Mouse (Mus musculus): ENCODE data around the gene Dkk3. TPM values are rescaled to one million over a fixed set of nuclear protein-coding genes. Genes with fewer than 3 reads are reported as not detected.
A peak's percentile ranks its signal among the peaks of the same experiment; 100 is the strongest.

Gene Dkk3
- polyA plus RNA-seq, 1 experiment from 2014 or later: 28.7 TPM

- WGBS: 96% methylated on average over 2 of the region's 2 CpGs
- peaks cover 60% of the 10 kb centered on the region for H3K36me3 ChIP-seq (replicated peaks)
Measured at GRCm38 (mm10) chr7:112086186-112086585, 72.7 kb downstream of the Dkk3 start.

GRCm38 (mm10) chr7:112085062-112085461 is 73.8 kb downstream of the Dkk3 start:
- H3K27me3 ChIP-seq: no peaks in the 10 kb centered on the region
- H3K27ac ChIP-seq: no peak overlapping the region
- H3K9ac ChIP-seq: no peak overlapping the region
- peaks cover 60% of the 10 kb centered on the region for H3K36me3 ChIP-seq (replicated peaks)
- H3K4me3 ChIP-seq (replicated peaks): no peak overlapping the region
- H3K9me3 ChIP-seq: no peaks in the 10 kb centered on the region
- ATAC-seq (ENCODE audit: low FRiP score): peak; percentile 63; the same call in 1 of the 2 replicates
- no peak overlapping the region for H3K4me2 ChIP-seq
- H3K4me1 ChIP-seq: no peaks in the 10 kb centered on the region
- 39% methylated on average over 4 of the region's 4 CpGs for WGBS

More at GRCm38 (mm10) chr7:112086186-112086585, 72.7 kb downstream of the Dkk3 start:
- H3K9me3 ChIP-seq: no peaks in the 10 kb centered on the region
- no peak overlapping the region for H3K4me2 ChIP-seq
- no peak overlapping the region for H3K9ac ChIP-seq
- H3K27ac ChIP-seq: no peak overlapping the region
- ATAC-seq (ENCODE audit: low FRiP score): no peak
- no peak overlapping the region for H3K4me3 ChIP-seq (replicated peaks)
- H3K4me1 ChIP-seq: no peaks in the 10 kb centered on the region
- H3K27me3 ChIP-seq: no peaks in the 10 kb centered on the region

- no peaks in the 10 kb centered on the region for H3K27me3 ChIP-seq
- H3K4me1 ChIP-seq: no peaks in the 10 kb centered on the region
- no peak for ATAC-seq (ENCODE audit: low FRiP score)
- H3K4me2 ChIP-seq: no peak overlapping the region
- WGBS: 85% methylated on average over 2 of the region's 2 CpGs
- no peak overlapping the region for H3K27ac ChIP-seq
- no peaks in the 10 kb centered on the region for H3K9me3 ChIP-seq
- peaks cover 55% of the 10 kb centered on the region for H3K36me3 ChIP-seq (replicated peaks)
- no peak overlapping the region for H3K9ac ChIP-seq
- no peak overlapping the region for H3K4me3 ChIP-seq (replicated peaks)
Measured at GRCm38 (mm10) chr7:112084222-112084621, 74.6 kb downstream of the Dkk3 start.

- ATAC-seq (ENCODE audit: low FRiP score): no peak
- H3K27me3 ChIP-seq: no peaks in the 10 kb centered on the region
- no peaks in the 10 kb centered on the region for H3K4me1 ChIP-seq
- no peak overlapping the region for H3K4me3 ChIP-seq (replicated peaks)
- H3K9ac ChIP-seq: no peak overlapping the region
- peaks cover 52% of the 10 kb centered on the region for H3K36me3 ChIP-seq (replicated peaks)
- no peaks in the 10 kb centered on the region for H3K9me3 ChIP-seq
- H3K4me2 ChIP-seq: no peak overlapping the region
- H3K27ac ChIP-seq: no peak overlapping the region
- 89% methylated on average over 1 of the region's 1 CpGs for WGBS
Measured at GRCm38 (mm10) chr7:112082636-112083035, 76.2 kb downstream of the Dkk3 start.

- WGBS: 86% methylated on average over 5 of the region's 5 CpGs
- Histone ChIP-seq H3K36me3 (replicated peaks) (peaks cover 31% of the 10 kb centered on the region), H3K27me3 (no peaks in the 10 kb centered on the region), H3K9ac (no peak overlapping the region), H3K4me3 (replicated peaks) (no peak overlapping the region), H3K27ac (no peak overlapping the region), H3K4me1 (no peaks in the 10 kb centered on the region), H3K4me2 (no peak overlapping the region), H3K9me3 (no peaks in the 10 kb centered on the region)
- ATAC-seq (ENCODE audit: low FRiP score): no peak
Measured at GRCm38 (mm10) chr7:112074868-112075267, 84.0 kb downstream of the Dkk3 start.

Other genes starting within 250 kb of the Dkk3 start
- gene Usp47, start 135.6 kb downstream of the Dkk3 start, polyA plus RNA-seq (2016; fragmentation: Nextera tagmentation; extraction: Ambion mirVana): 113 and 115 TPM in 2 replicates
- gene Mical2, start 66.8 kb upstream of the Dkk3 start, polyA plus RNA-seq (2016; fragmentation: Nextera tagmentation; extraction: Ambion mirVana): 2.3 and 3.4 TPM in 2 replicates

Measured in forebrain, embryonic 12.5 days (tissue).